Mouse (Mus musculus) kidney, postnatal 36 days (tissue): ENCODE data around the gene AC192777.2.
A peak's percentile ranks its signal among the peaks of the same experiment; 100 is the strongest.
"Not testable (repeated sequence)": the region's sequence is repeated elsewhere in the genome, so short reads cannot be mapped to it uniquely, and the experiment has no call there.

ENCODE experiments used
- DNase-seq, 2 experiments: peaks; one replicate each; pipeline ENCODE4 v3.0.0; 2021 to 2022; ENCODE audit warnings: mixed read lengths in 2 of 2

Gene AC192777.2

DNA sequence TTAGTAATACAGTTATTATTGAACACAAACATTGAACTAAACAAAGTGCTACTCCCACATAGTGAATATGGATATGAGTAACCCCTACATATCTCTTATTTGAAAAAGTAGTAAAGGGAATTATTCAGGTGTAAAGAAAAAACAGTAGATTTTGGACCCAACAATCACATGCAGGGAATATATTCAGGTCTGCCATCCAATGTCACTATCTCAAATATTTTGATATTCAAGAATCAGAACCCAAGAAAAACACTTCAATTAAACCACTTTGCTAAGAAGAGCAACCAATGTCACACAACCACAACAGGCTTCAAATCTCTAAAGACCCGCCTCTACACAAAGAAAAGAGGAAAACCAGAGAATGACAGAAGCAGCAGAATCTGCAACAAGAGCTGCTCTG, at the start of gene AC192777.2:
Gene AC192777.2, plus strand, starts transcription at position 301 of the 400 bp plus-strand sequence.
- not testable (repeated sequence) for DNase-seq

DNA sequence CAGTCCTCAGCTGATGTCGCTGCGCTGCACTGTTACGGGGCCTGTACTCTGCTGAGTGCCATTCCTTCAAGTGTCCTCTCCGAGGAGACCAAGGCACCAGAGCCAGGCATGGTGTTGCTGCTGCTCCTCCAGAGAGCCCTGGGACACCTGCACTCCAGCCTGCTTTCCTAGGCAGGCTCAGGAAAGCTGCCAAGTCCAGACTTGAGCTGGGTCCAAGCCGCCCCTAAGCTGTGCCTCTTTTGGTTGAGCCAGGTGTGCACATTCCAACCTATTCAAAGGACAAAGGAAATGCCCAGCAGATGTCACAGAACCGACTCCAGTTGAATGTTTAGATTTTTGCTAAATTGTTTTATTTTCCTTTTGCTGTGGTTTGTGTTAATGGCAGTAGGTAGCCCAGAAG, 20.9 kb downstream of the AC192777.2 start:
- not testable (repeated sequence) for DNase-seq

DNA sequence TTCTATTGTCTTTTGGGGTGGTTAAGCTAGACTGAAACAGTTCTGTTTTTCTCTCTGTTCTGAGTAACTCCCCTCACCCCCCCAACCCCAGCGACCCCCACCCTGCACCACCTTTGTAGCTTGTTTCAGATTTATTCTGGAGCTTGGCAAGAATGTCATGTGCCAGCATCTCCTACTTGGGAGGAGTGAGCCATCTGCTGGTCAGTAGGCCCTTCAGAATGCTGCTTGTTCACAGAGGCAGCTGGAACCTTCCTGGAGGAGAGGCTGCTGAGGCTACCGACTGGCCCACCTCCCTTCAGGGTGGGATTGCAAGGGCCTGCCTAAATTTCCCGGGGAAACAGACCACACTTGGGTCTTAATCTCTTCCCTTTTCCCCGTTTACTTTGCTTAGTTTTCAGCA, 21.6 kb downstream of the AC192777.2 start:
- DNase-seq: peak in 1 of 2 experiments; percentile 13
